Mouse (Mus musculus): ENCODE results near the gene Lhx4. TPM values are rescaled to one million over a fixed set of nuclear protein-coding genes. Genes with fewer than 3 reads are reported as not detected.
A peak's percentile ranks its signal among the peaks of the same experiment; 100 is the strongest.

The Lhx4 gene
- polyA plus RNA-seq, 1 experiment from 2014 or later = 0.05 TPM

DNA sequence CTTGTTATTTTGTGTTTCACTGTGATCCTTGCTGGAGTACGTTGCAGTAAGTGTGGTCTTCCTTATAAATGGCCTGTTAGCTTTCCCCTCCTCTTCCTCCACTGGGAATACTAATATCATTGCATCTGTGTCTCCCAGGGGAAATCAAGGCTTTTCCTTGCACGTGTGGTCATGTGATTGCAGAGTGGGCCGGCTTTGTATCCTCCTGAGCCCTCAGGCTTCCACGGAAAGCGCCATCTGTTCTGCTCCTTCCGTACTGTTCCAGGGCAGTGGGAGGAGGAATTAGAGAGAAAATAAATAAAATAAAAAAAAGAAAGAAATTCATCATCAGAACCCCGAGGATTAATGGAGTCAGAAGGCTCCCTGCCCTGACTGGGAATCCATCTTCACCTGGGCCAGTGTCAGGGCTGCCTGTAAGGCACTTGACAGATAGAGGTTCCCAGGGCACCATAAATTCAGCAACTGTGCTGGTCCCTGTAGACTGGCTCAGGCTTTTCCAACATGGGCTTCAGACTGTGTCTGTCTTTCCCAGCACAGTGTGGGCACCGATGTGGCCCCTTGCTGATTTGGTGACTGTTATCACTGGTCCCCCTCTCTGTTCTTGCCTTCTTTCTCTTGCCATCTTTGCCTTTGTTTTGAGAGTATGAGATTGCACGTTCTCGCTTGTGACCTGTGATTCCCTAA is 70.2 kb downstream of the Lhx4 start:
- Histone ChIP-seq H3K4me2 (no peak overlapping the region), H3K4me1 (ENCODE audit: insufficient read depth) (no peaks in the 10 kb centered on the region), H3K9me3 (ENCODE audit: low read depth, low read length) (no peaks in the 10 kb centered on the region), H3K27me3 (ENCODE audit: insufficient read depth, low read length) (no peaks in the 10 kb centered on the region), H3K36me3 (ENCODE audit: insufficient read depth) (no peaks in the 10 kb centered on the region), H3K9ac (no peak overlapping the region), H3K4me3 (ENCODE audit: low read depth, low read length) (no peak overlapping the region), H3K27ac (ENCODE audit: low read depth) (no peak overlapping the region)
- DNase-seq = no peak
- no peak for TF ChIP-seq CTCF (IDR thresholded peaks at IDR 0.05; ENCODE audit: low read depth)
- 61% methylated on average over 10 of the region's 10 CpGs for WGBS
- ATAC-seq (ENCODE audit: insufficient read depth) = no peak

DNA sequence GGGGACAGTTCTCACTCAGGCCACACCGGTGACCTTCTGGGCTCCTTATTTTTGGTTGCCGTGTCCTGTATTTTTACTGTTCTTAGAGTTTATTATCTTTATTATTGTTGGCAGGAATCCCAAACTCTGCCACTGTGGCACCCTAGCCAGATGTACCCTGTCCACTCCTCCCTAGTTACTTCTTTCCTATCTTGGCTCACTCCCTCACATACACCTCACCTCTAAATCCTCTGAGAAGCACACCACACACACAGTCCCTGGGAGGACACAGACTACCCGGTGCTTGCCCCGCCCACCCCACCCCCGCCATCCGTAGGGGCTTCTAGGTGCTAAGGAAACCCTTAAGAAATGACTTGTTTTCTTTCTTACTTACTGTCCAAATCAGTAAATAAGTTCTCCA is 75.9 kb downstream of the Lhx4 start:
- no peak for TF ChIP-seq CTCF (IDR thresholded peaks at IDR 0.05; ENCODE audit: low read depth)
- H3K4me2 ChIP-seq = no peak overlapping the region
- DNase-seq (peak; percentile 13), ATAC-seq (ENCODE audit: insufficient read depth) (peak; percentile 65; the same call in 1 of the 2 replicates)
- WGBS = 67% methylated on average over 6 of the region's 6 CpGs
- H3K27ac ChIP-seq (ENCODE audit: low read depth) = no peak overlapping the region
- H3K9me3 ChIP-seq (ENCODE audit: low read depth, low read length) = no peaks in the 10 kb centered on the region
- H3K4me3 ChIP-seq (ENCODE audit: low read depth, low read length) = no peak overlapping the region
- no peaks in the 10 kb centered on the region for H3K27me3 ChIP-seq (ENCODE audit: insufficient read depth, low read length)
- H3K9ac ChIP-seq = no peak overlapping the region
- no peaks in the 10 kb centered on the region for H3K4me1 ChIP-seq (ENCODE audit: insufficient read depth)
- H3K36me3 ChIP-seq (ENCODE audit: insufficient read depth) = no peaks in the 10 kb centered on the region

DNA sequence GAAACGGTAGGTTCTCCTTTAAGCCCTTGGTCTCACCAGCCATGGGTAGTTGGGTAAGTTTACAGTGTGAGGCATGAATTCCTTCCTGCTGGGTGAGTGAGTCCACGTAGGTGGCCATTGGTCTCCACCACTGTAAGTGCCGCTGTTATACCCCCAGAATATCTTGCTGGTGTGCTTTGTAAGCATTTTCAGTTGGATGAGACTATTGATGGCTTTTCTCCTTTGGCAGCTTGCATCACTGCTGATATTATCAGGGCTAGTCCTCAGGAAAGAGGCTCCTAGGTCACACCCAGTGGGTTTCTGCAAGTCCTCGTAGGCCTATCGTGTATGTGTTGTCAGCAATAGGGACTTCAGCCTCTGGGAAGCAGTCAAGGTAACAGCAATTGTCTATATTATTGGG is 87.5 kb downstream of the Lhx4 start:
- ATAC-seq (ENCODE audit: insufficient read depth) = no peak
- no peaks in the 10 kb centered on the region for H3K9me3 ChIP-seq (ENCODE audit: low read depth, low read length)
- H3K27ac ChIP-seq (ENCODE audit: low read depth) = no peak overlapping the region
- no peaks in the 10 kb centered on the region for H3K4me1 ChIP-seq (ENCODE audit: insufficient read depth)
- no peak overlapping the region for H3K9ac ChIP-seq
- no peak overlapping the region for H3K4me2 ChIP-seq
- DNase-seq = no peak
- no peaks in the 10 kb centered on the region for H3K36me3 ChIP-seq (ENCODE audit: insufficient read depth)
- no peak for TF ChIP-seq CTCF (IDR thresholded peaks at IDR 0.05; ENCODE audit: low read depth)
- 83% methylated on average over 5 of the region's 5 CpGs for WGBS
- no peaks in the 10 kb centered on the region for H3K27me3 ChIP-seq (ENCODE audit: insufficient read depth, low read length)
- H3K4me3 ChIP-seq (ENCODE audit: low read depth, low read length) = no peak overlapping the region

DNA sequence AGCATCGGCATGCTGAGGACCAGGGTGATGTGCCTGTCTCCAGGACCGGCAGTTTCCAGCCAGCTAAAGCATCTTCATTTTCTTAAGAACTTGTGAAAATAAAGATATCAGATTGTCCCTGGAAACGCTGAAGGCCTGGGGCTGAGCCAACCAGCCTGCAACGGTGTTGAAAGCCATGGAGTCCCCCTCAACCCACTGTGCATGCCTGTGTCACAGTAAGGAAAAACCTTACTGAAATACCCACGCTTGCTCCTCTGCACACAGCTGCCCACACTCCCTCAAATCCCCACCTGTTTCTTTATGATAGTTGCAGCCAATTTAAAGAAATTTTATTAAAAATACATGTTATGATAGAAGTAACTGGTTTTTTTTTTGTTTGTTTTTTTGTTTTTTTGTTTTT is 95.2 kb downstream of the Lhx4 start:
- no peaks in the 10 kb centered on the region for H3K36me3 ChIP-seq (ENCODE audit: insufficient read depth)
- no peak overlapping the region for H3K27ac ChIP-seq (ENCODE audit: low read depth)
- no peak for ATAC-seq (ENCODE audit: insufficient read depth)
- WGBS = 62% methylated on average over 5 of the region's 5 CpGs
- no peak overlapping the region for H3K4me2 ChIP-seq
- H3K27me3 ChIP-seq (ENCODE audit: insufficient read depth, low read length) = no peaks in the 10 kb centered on the region
- DNase-seq = no peak
- TF ChIP-seq CTCF (IDR thresholded peaks at IDR 0.05; ENCODE audit: low read depth) = no peak
- no peaks in the 10 kb centered on the region for H3K9me3 ChIP-seq (ENCODE audit: low read depth, low read length)
- no peak overlapping the region for H3K9ac ChIP-seq
- H3K4me3 ChIP-seq (ENCODE audit: low read depth, low read length) = no peak overlapping the region
- H3K4me1 ChIP-seq (ENCODE audit: insufficient read depth) = no peaks in the 10 kb centered on the region

DNA sequence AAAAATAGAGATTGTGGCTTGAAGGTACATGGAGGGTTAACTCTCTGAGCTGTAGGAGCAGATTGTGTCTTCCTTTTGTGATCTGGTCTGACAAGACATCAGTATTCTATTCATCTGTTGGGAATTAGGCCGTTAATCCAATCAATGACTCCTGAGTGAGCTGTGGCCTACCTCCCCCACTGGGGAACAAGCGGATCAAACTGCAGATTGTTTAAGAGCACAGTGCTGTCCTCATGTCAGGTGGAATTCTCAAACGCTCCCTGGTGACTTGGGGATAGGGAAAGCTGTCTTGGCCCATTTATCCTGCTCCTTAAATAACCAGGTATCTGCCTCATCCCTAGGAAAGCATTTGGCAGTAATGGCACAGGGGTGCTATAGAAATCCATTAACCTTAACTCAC is 96.5 kb downstream of the Lhx4 start:
- no peaks in the 10 kb centered on the region for H3K9me3 ChIP-seq (ENCODE audit: low read depth, low read length)
- no peaks in the 10 kb centered on the region for H3K4me1 ChIP-seq (ENCODE audit: insufficient read depth)
- H3K4me3 ChIP-seq (ENCODE audit: low read depth, low read length) = no peak overlapping the region
- no peak overlapping the region for H3K9ac ChIP-seq
- H3K36me3 ChIP-seq (ENCODE audit: insufficient read depth) = no peaks in the 10 kb centered on the region
- H3K4me2 ChIP-seq = no peak overlapping the region
- H3K27ac ChIP-seq (ENCODE audit: low read depth) = no peak overlapping the region
- no peak for TF ChIP-seq CTCF (IDR thresholded peaks at IDR 0.05; ENCODE audit: low read depth)
- ATAC-seq (ENCODE audit: insufficient read depth) (no peak), DNase-seq (no peak)
- 62% methylated on average over 3 of the region's 3 CpGs for WGBS
- H3K27me3 ChIP-seq (ENCODE audit: insufficient read depth, low read length) = no peaks in the 10 kb centered on the region

DNA sequence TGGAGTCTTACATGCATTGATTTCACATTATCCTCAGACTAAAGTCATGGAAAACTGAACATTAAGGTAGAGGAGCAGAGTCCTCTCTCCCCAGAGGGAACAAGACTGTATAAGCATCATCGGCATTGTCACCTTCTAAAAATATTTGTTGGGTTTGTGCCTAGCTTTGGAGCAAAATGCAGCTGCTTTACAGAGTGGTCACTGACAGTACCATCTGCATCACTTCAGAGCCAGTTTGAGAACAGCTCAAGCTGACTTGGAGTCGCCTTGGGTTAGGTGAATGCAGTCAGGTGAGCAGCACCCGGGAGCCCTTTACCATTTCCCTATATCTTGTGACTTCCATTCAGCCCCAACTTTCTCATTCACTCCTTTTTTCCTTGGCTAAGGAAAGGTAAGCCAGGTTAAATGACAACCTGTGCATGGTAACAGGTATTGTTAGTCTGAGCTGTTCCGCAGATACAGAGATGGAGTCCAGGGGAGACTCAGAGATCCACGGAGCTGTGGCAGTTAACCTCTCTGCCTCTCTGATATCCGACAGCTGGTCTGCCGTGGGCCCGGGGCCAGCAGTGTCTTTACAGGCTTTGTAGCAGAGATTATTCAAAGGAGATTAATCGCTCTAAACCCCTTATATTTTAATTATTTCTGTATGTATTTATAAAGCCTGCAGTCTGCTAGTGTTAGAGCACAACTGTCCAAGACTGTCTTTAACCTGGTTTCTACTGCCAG is 101.2 kb downstream of the Lhx4 start:
- 54% methylated on average over 9 of the region's 9 CpGs for WGBS
- H3K27me3 ChIP-seq (ENCODE audit: insufficient read depth, low read length) = no peaks in the 10 kb centered on the region
- no peak overlapping the region for H3K9ac ChIP-seq
- no peaks in the 10 kb centered on the region for H3K4me1 ChIP-seq (ENCODE audit: insufficient read depth)
- ATAC-seq (ENCODE audit: insufficient read depth) = no peak; the same call in 1 of the 2 replicates
- peak; percentile 57 for DNase-seq
- H3K27ac ChIP-seq (ENCODE audit: low read depth) = no peak overlapping the region
- no peak overlapping the region for H3K4me3 ChIP-seq (ENCODE audit: low read depth, low read length)
- H3K36me3 ChIP-seq (ENCODE audit: insufficient read depth) = no peaks in the 10 kb centered on the region
- H3K4me2 ChIP-seq = no peak overlapping the region
- H3K9me3 ChIP-seq (ENCODE audit: low read depth, low read length) = no peaks in the 10 kb centered on the region
- TF ChIP-seq CTCF (IDR thresholded peaks at IDR 0.05; ENCODE audit: low read depth) = no peak

Other genes starting within 250 kb of the Lhx4 start
- gene Acbd6, start 193.6 kb downstream of the Lhx4 start, polyA plus RNA-seq (2014; fragmentation: Nextera tagmentation; extraction: Ambion mirVana) = 83.5 and 88.0 TPM in 2 replicates
- 18.2 and 19.7 TPM in 2 replicates for gene Qsox1, start 61.2 kb upstream of the Lhx4 start, polyA plus RNA-seq (2014; fragmentation: Nextera tagmentation; extraction: Ambion mirVana)
- 12.6 and 12.8 TPM in 2 replicates for gene Cep350, start 221.6 kb upstream of the Lhx4 start, polyA plus RNA-seq (2014; fragmentation: Nextera tagmentation; extraction: Ambion mirVana)

Data from lung, embryonic 14.5 days (tissue).